Mouse (Mus musculus) embryonic facial prominence, embryonic 11.5 days (tissue): ENCODE measurements around the gene Zc3h18. TPM values are rescaled to one million over a fixed set of nuclear protein-coding genes. Genes with fewer than 3 reads are reported as not detected.

Experiments
- ATAC-seq: fragments of 200-750 bp; cut with Nextera tagmentation; replicated peaks from 2 replicates; pipeline ENCODE4 v1.8.0; 2017; ENCODE audit warnings: low read depth; ENCODE audit not compliant: insufficient number of reproducible peaks, low FRiP score, low TSS enrichment
- DNase-seq: peaks from one replicate; pipeline ENCODE4 v3.0.0-alpha.2; 2015; ENCODE audit warnings: low spot score
- H3K27ac ChIP-seq: fragments of 300-500 bp; sonication (generic); replicated peaks from 2 replicates; pipeline ENCODE4 v1.5.1; 2014; ENCODE audit warnings: mild to moderate bottlenecking, low read depth, low read length, control low read depth
- H3K27me3 ChIP-seq: fragments of 300-500 bp; sonication (generic); 2 replicates; pipeline ENCODE4 v1.6.1; 2014; ENCODE audit warnings: mild to moderate bottlenecking, low read length, moderate library complexity, mixed read lengths; ENCODE audit not compliant: control insufficient read depth, insufficient read depth
- H3K36me3 ChIP-seq: fragments of 300-500 bp; sonication (generic); replicated peaks from 2 replicates; pipeline ENCODE4 v1.6.1; 2014; ENCODE audit warnings: low read depth, mild to moderate bottlenecking, low read length, moderate library complexity, mixed read lengths; ENCODE audit not compliant: control insufficient read depth, insufficient read depth
- H3K4me1 ChIP-seq: fragments of 300-500 bp; sonication (generic); 2 replicates; pipeline ENCODE4 v1.6.1; 2014; ENCODE audit warnings: low read length, mixed read lengths; ENCODE audit not compliant: control insufficient read depth, insufficient read depth
- H3K4me2 ChIP-seq: fragments of 300-500 bp; sonication (generic); 2 replicates; pipeline ENCODE4 v1.6.1; 2014; ENCODE audit warnings: low read depth, mild to moderate bottlenecking, control low read depth, low read length, moderate library complexity
- H3K4me3 ChIP-seq: fragments of 300-500 bp; sonication (generic); 2 replicates; pipeline ENCODE4 v1.5.1; 2014; ENCODE audit warnings: low read depth, low read length, control low read depth
- H3K9ac ChIP-seq: fragments of 300-500 bp; sonication (generic); replicated peaks from 2 replicates; pipeline ENCODE4 v1.6.1; 2014; ENCODE audit warnings: mild to moderate bottlenecking, control low read depth, low read length
- H3K9me3 ChIP-seq: fragments of 300-500 bp; sonication (generic); replicated peaks from 2 replicates; pipeline ENCODE4 v1.6.1; 2016; ENCODE audit warnings: mild to moderate bottlenecking, low read length, inconsistent platforms, mixed read lengths; ENCODE audit not compliant: control insufficient read depth
- WGBS: fragments of 180-500 bp; shearing (Covaris S2); extraction: QIAGEN DNeasy Blood & Tissue Kit; methylation state at CpG from one replicate; pipeline ENCODE4 v1.1.7; 2014; 5-methylcytosine and 5-hydroxymethylcytosine counted together
- polyA plus RNA-seq: library from polyadenylated mRNA; unstranded; fragments of >200 nt; fragmentation: Nextera tagmentation; extraction: Ambion mirVana; gene quantifications from 2 replicates; pipeline ENCODE4 v1.2.1, GENCODE M21; 2014

Zc3h18 gene
- polyA plus RNA-seq, result 39.3 and 40.1 TPM in 2 replicates

- H3K9ac ChIP-seq, result peak within 1 kb of the TSS; percentile 95
- ATAC-seq, result peak; percentile 93
- H3K27ac ChIP-seq, result peak within 1 kb of the TSS; percentile 84
- 0 out of 2 replicates have a peak, but pooled peaks cover 2% of the 10 kb centered on the region for H3K4me1 ChIP-seq
- H3K9me3 ChIP-seq, result no peaks in the 10 kb centered on the region
- H3K36me3 ChIP-seq, result no peaks in the 10 kb centered on the region; the same call in 1 of the 2 replicates
- WGBS, result under 1% methylated on average over 106 of the region's 107 CpGs
- peak; percentile 100 for DNase-seq
- peak within 1 kb of the TSS; percentile 81 for H3K4me2 ChIP-seq
- peak within 1 kb of the TSS; percentile 93 for H3K4me3 ChIP-seq
- H3K27me3 ChIP-seq, result no peaks in the 10 kb centered on the region
Measured at GRCm38 (mm10) chr8:122376365-122377231, at the start of gene Zc3h18. TSS of gene Zc3h18 (plus strand) at chr8:122376609.

GRCm38 (mm10) chr8:122329072-122329471 is 47.3 kb upstream of the Zc3h18 start:
- no peak overlapping the region for H3K4me2 ChIP-seq
- 57% methylated on average over 8 of the region's 8 CpGs for WGBS
- H3K9ac ChIP-seq, result no peak overlapping the region
- DNase-seq, result no peak
- H3K4me3 ChIP-seq, result no peak overlapping the region
- H3K36me3 ChIP-seq, result no peaks in the 10 kb centered on the region
- no peak for ATAC-seq
- H3K27ac ChIP-seq, result no peak overlapping the region
- H3K9me3 ChIP-seq, result no peaks in the 10 kb centered on the region
- no peaks in the 10 kb centered on the region for H3K27me3 ChIP-seq
- peaks cover 2% of the 10 kb centered on the region; the same call in 1 of the 2 replicates for H3K4me1 ChIP-seq

- Histone ChIP-seq H3K36me3 (no peaks in the 10 kb centered on the region), H3K4me2 (no peak overlapping the region), H3K4me1 (no peaks in the 10 kb centered on the region; the same call in 1 of the 2 replicates), H3K9me3 (no peaks in the 10 kb centered on the region), H3K9ac (no peak overlapping the region), H3K27me3 (peaks cover 4% of the 10 kb centered on the region), H3K27ac (no peak overlapping the region), H3K4me3 (no peak overlapping the region)
- DNase-seq, result no peak
- WGBS, result 78% methylated on average over 22 of the region's 22 CpGs
- no peak for ATAC-seq
Measured at GRCm38 (mm10) chr8:122329553-122330239, 46.7 kb upstream of the Zc3h18 start.

DNA sequence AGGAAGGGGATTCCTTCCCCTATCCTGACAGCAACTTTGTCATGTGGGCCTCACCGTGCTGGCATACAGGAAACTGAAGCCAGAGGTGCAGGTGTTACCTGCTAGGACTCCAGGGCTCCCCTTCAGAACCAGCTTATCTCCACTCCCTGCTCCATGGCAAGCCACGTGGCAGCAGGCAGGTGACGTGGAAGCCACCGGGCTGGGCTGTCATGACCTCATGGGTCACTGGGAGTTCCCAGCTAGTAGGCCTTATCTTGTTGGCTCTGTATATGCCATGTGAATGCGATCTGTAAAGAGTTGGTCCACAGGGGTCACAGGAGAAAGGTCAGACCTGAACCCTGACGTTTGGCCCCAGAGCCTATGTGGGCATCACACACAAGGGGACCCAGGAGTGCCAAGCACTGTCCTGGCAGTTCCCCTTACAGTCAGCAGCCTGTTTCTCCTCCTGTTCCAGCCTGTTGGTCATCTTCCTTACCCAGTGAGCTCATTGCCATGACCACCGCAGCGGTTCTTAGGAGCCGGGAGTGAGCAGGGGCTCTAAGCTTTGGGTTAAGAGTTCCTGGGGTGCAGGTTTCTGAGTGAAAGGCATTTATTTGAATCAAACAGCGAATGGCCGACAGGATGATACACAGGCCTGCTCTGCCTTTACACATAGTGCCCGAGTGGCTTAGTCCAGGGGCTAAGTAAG is 45.8 kb upstream of the Zc3h18 start:
- Histone ChIP-seq H3K4me1 (peaks cover under 1% of the 10 kb centered on the region), H3K27ac (no peak overlapping the region), H3K36me3 (no peaks in the 10 kb centered on the region), H3K9ac (no peak overlapping the region), H3K4me3 (no peak overlapping the region), H3K27me3 (peaks cover 13% of the 10 kb centered on the region), H3K4me2 (no peak overlapping the region), H3K9me3 (no peaks in the 10 kb centered on the region)
- DNase-seq, result no peak
- WGBS, result 75% methylated on average over 12 of the region's 12 CpGs
- no peak for ATAC-seq

GRCm38 (mm10) chr8:122331134-122331523 is 45.3 kb upstream of the Zc3h18 start:
- WGBS, result 63% methylated on average over 3 of the region's 3 CpGs
- Histone ChIP-seq H3K27me3 (peaks cover 18% of the 10 kb centered on the region), H3K36me3 (no peaks in the 10 kb centered on the region), H3K27ac (no peak overlapping the region), H3K4me1 (peaks cover 4% of the 10 kb centered on the region), H3K4me2 (no peak overlapping the region), H3K9me3 (no peaks in the 10 kb centered on the region), H3K4me3 (no peak overlapping the region), H3K9ac (peak overlapping the region; percentile 28; the same call in 1 of the 2 replicates)
- DNase-seq (no peak), ATAC-seq (no peak)

GRCm38 (mm10) chr8:122332753-122333506 is 43.5 kb upstream of the Zc3h18 start:
- no peak overlapping the region for H3K4me3 ChIP-seq
- ATAC-seq, result no peak
- H3K4me1 ChIP-seq, result peaks cover 4% of the 10 kb centered on the region
- no peak overlapping the region for H3K4me2 ChIP-seq
- no peak overlapping the region for H3K27ac ChIP-seq
- peaks cover 36% of the 10 kb centered on the region for H3K27me3 ChIP-seq
- no peaks in the 10 kb centered on the region for H3K9me3 ChIP-seq
- H3K36me3 ChIP-seq, result no peaks in the 10 kb centered on the region
- 70% methylated on average over 6 of the region's 6 CpGs for WGBS
- no peak overlapping the region for H3K9ac ChIP-seq
- peak; percentile 84 for DNase-seq

GRCm38 (mm10) chr8:122333531-122333930 is 42.9 kb upstream of the Zc3h18 start:
- Histone ChIP-seq H3K27ac (no peak overlapping the region), H3K9me3 (no peaks in the 10 kb centered on the region), H3K9ac (no peak overlapping the region), H3K27me3 (peaks cover 42% of the 10 kb centered on the region), H3K4me3 (no peak overlapping the region), H3K36me3 (no peaks in the 10 kb centered on the region), H3K4me2 (no peak overlapping the region), H3K4me1 (peaks cover 4% of the 10 kb centered on the region)
- WGBS, result 83% methylated on average over 7 of the region's 7 CpGs
- no peak for ATAC-seq
- DNase-seq, result no peak
